26 mouse cellular contexts compared by ENCODE assay signal in the genomic region with DNA sequence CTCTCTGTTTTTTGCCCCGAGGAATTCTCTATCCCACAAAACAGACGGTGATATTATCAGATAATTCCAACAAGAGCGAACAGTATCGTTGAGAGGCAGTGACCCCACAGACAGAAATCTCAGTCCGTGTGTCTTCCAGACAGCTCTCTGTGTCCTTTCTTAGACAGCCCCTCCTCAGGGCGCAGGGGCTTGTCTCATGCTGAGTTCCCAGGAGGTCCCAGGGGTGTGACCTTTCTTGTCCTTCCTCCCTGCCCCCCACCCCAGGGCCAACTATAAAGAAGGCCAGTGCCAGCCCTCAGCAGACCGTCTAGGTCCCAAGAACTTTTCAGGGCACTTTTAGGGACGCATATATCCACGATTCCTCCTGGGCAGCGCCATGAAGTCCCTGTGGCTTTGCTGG. TPM values are rescaled to one million over a fixed set of nuclear protein-coding genes. Genes with fewer than 3 reads are reported as not detected.
DNase-seq lines count a peak whose midpoint lies in the region; ATAC-seq and TF ChIP-seq lines count a peak whose summit lies in the region.
"Had no signal": no experiment of that assay in that cellular context is flagged by ENCODE, and none has a peak within 500 bp of the region (broad histone marks: within the 10 kb centered on the region; RNA-seq: fewer than 3 reads in every experiment).

A gene (plus strand): TSS at position 301 of the 400 bp plus-strand sequence.

- H3K4me1 ChIP-seq in forebrain, embryonic 13.5 days: peaks cover 13% of the 10 kb centered on the region
- peaks cover 17% of the 10 kb centered on the region for H3K4me1 ChIP-seq in forebrain, embryonic 12.5 days
- peaks cover 20% of the 10 kb centered on the region for H3K4me1 ChIP-seq in hindbrain, embryonic 13.5 days (replicated peaks)
- no peaks in the 10 kb centered on the region for H3K4me1 ChIP-seq in hindbrain, embryonic 16.5 days (ENCODE audit: control insufficient read depth, insufficient read depth, low read depth, low read length)
- H3K4me1 ChIP-seq in midbrain, postnatal 0 days (ENCODE audit: insufficient read depth, low read length): no peaks in the 10 kb centered on the region
- no peaks in the 10 kb centered on the region; the same call in 1 of the 2 replicates for H3K4me1 ChIP-seq in midbrain, embryonic 16.5 days (ENCODE audit: control insufficient read depth, insufficient read depth, low read length)

- peaks cover 37% of the 10 kb centered on the region for H3K27me3 ChIP-seq in forebrain, embryonic 13.5 days
- peaks cover 48% of the 10 kb centered on the region for H3K27me3 ChIP-seq in forebrain, embryonic 12.5 days
- H3K27me3 ChIP-seq in hindbrain, embryonic 13.5 days: peaks cover 43% of the 10 kb centered on the region
- peaks cover 11% of the 10 kb centered on the region for H3K27me3 ChIP-seq in hindbrain, embryonic 16.5 days (replicated peaks; ENCODE audit: control insufficient read depth, insufficient read depth, low read length)
- H3K27me3 ChIP-seq in midbrain, postnatal 0 days (ENCODE audit: insufficient read depth, low read length): peaks cover 22% of the 10 kb centered on the region
- H3K27me3 ChIP-seq in midbrain, embryonic 16.5 days (ENCODE audit: control insufficient read depth, insufficient read depth, low read depth, low read length): peaks cover 17% of the 10 kb centered on the region

- no peaks in the 10 kb centered on the region for H3K36me3 ChIP-seq in forebrain, embryonic 13.5 days (ENCODE audit: poor library complexity, severe bottlenecking)
- H3K36me3 ChIP-seq in forebrain, embryonic 12.5 days (replicated peaks): no peaks in the 10 kb centered on the region
- H3K36me3 ChIP-seq in hindbrain, embryonic 13.5 days: no peaks in the 10 kb centered on the region
- no peaks in the 10 kb centered on the region for H3K36me3 ChIP-seq in hindbrain, embryonic 16.5 days (ENCODE audit: control insufficient read depth, insufficient read depth, low read length)
- no peaks in the 10 kb centered on the region for H3K36me3 ChIP-seq in midbrain, postnatal 0 days (ENCODE audit: insufficient read depth, low read length)
- H3K36me3 ChIP-seq in midbrain, embryonic 16.5 days (ENCODE audit: control insufficient read depth, insufficient read depth, low read length): no peaks in the 10 kb centered on the region
- H3K36me3 ChIP-seq: G1E; kidney, embryonic 15.5 days had no signal

- ATAC-seq in forebrain, embryonic 13.5 days: no peak
- no peak for ATAC-seq in forebrain, embryonic 12.5 days (ENCODE audit: low FRiP score)
- no peak for ATAC-seq in hindbrain, embryonic 13.5 days (ENCODE audit: low FRiP score)
- ATAC-seq in hindbrain, embryonic 16.5 days: no peak
- no peak for ATAC-seq in midbrain, postnatal 0 days (ENCODE audit: low FRiP score)
- ATAC-seq in midbrain, embryonic 16.5 days: no peak
- ATAC-seq: Patski had no signal

- H3K9ac ChIP-seq in forebrain, embryonic 13.5 days: no peak within 1 kb of the TSS
- H3K9ac ChIP-seq in forebrain, embryonic 12.5 days: no peak within 1 kb of the TSS
- H3K9ac ChIP-seq in hindbrain, embryonic 13.5 days: no peak within 1 kb of the TSS
- no peak within 1 kb of the TSS for H3K9ac ChIP-seq in hindbrain, embryonic 16.5 days (ENCODE audit: low read depth, low read length)
- no peak within 1 kb of the TSS for H3K9ac ChIP-seq in midbrain, postnatal 0 days (replicated peaks; ENCODE audit: low read length, poor library complexity, severe bottlenecking)
- H3K9ac ChIP-seq in midbrain, embryonic 16.5 days (ENCODE audit: low read depth, low read length): no peak within 1 kb of the TSS
- H3K9ac ChIP-seq: kidney, embryonic 15.5 days had no signal

- no peak within 1 kb of the TSS for H3K4me3 ChIP-seq in forebrain, embryonic 13.5 days
- no peak within 1 kb of the TSS for H3K4me3 ChIP-seq in forebrain, embryonic 12.5 days (replicated peaks)
- H3K4me3 ChIP-seq in hindbrain, embryonic 13.5 days: no peak within 1 kb of the TSS
- no peak within 1 kb of the TSS for H3K4me3 ChIP-seq in hindbrain, embryonic 16.5 days (ENCODE audit: low read length)
- H3K4me3 ChIP-seq in midbrain, postnatal 0 days (ENCODE audit: low read depth, low read length): no peak within 1 kb of the TSS
- no peak within 1 kb of the TSS for H3K4me3 ChIP-seq in midbrain, embryonic 16.5 days (ENCODE audit: low read depth, low read length)
- H3K4me3 ChIP-seq: heart, adult 2 months; left cerebral cortex, adult 2 months had no signal

- 67% methylated on average over 10 of the region's 10 CpGs for WGBS in forebrain, embryonic 13.5 days
- WGBS in forebrain, embryonic 12.5 days: 66% methylated on average over 10 of the region's 10 CpGs
- 61% methylated on average over 10 of the region's 10 CpGs for WGBS in hindbrain, embryonic 13.5 days
- 65% methylated on average over 10 of the region's 10 CpGs for WGBS in hindbrain, embryonic 16.5 days
- WGBS in midbrain, postnatal 0 days: 63% methylated on average over 10 of the region's 10 CpGs
- 63% methylated on average over 10 of the region's 10 CpGs for WGBS in midbrain, embryonic 16.5 days

- H3K4me2 ChIP-seq in forebrain, embryonic 13.5 days: peak within 1 kb of the TSS; percentile 46
- no peak within 1 kb of the TSS for H3K4me2 ChIP-seq in forebrain, embryonic 12.5 days
- H3K4me2 ChIP-seq in hindbrain, embryonic 13.5 days: peak within 1 kb of the TSS; percentile 46
- H3K4me2 ChIP-seq in hindbrain, embryonic 16.5 days (ENCODE audit: low read length): no peak within 1 kb of the TSS; the same call in 1 of the 2 replicates
- 0 out of 2 replicates have a peak within 1 kb of the TSS, but pooled peaks have one; percentile 21 for H3K4me2 ChIP-seq in midbrain, postnatal 0 days (ENCODE audit: low read depth, low read length, poor library complexity, severe bottlenecking)
- H3K4me2 ChIP-seq in midbrain, embryonic 16.5 days (ENCODE audit: low read length): no peak within 1 kb of the TSS; the same call in 1 of the 2 replicates

- DNase-seq in midbrain, postnatal 0 days (ENCODE audit: low spot score): no peak
- DNase-seq in lung, postnatal 14 days: no peak
- DNase-seq: adrenal gland, postnatal 36 days; cerebellum, adult 9-10 months; gastrocnemius, postnatal 25 days; heart, adult 2 months; kidney, adult 11 months; layer of hippocampus, adult 9-11 months; left cerebral cortex, postnatal 4 days; right cerebral cortex, adult 18-20 months; thymus, adult 18-20 months; thymus, postnatal 4 days had no signal

- TF ChIP-seq CTCF in midbrain, postnatal 0 days (IDR thresholded peaks at IDR 0.05): no peak

- no peak within 1 kb of the TSS for H3K27ac ChIP-seq in forebrain, embryonic 13.5 days
- H3K27ac ChIP-seq in forebrain, embryonic 12.5 days: no peak within 1 kb of the TSS
- no peak within 1 kb of the TSS for H3K27ac ChIP-seq in hindbrain, embryonic 13.5 days
- no peak within 1 kb of the TSS for H3K27ac ChIP-seq in hindbrain, embryonic 16.5 days (ENCODE audit: low read depth, low read length)
- no peak within 1 kb of the TSS for H3K27ac ChIP-seq in midbrain, postnatal 0 days (ENCODE audit: low read depth, low read length)
- H3K27ac ChIP-seq in midbrain, embryonic 16.5 days (ENCODE audit: low read length): no peak within 1 kb of the TSS
- H3K27ac ChIP-seq: heart, adult 2 months; kidney, embryonic 15.5 days; left cerebral cortex, adult 2 months; macrophage had no signal

- no peaks in the 10 kb centered on the region for H3K9me3 ChIP-seq in forebrain, embryonic 13.5 days (replicated peaks)
- no peaks in the 10 kb centered on the region for H3K9me3 ChIP-seq in forebrain, embryonic 12.5 days
- no peaks in the 10 kb centered on the region for H3K9me3 ChIP-seq in hindbrain, embryonic 13.5 days
- no peaks in the 10 kb centered on the region for H3K9me3 ChIP-seq in hindbrain, embryonic 16.5 days (ENCODE audit: control insufficient read depth, low read length)
- no peaks in the 10 kb centered on the region for H3K9me3 ChIP-seq in midbrain, postnatal 0 days (ENCODE audit: low read length)
- H3K9me3 ChIP-seq in midbrain, embryonic 16.5 days (replicated peaks; ENCODE audit: control insufficient read depth, low read length, poor library complexity, severe bottlenecking): no peaks in the 10 kb centered on the region
- H3K9me3 ChIP-seq: G1E; kidney, embryonic 15.5 days had no signal

RNA-seq across cellular contexts. Expression of the gene that starts here (rescaled TPM):
- polyA plus RNA-seq in forebrain, embryonic 13.5 days (2015; fragmentation: Nextera tagmentation; extraction: Ambion mirVana): 0.41 and 0.94 TPM in 2 replicates
- polyA plus RNA-seq in forebrain, embryonic 12.5 days (2016; fragmentation: Nextera tagmentation; extraction: Ambion mirVana): 0.17 TPM in 1 of 2 replicates, not detected in the other
- polyA plus RNA-seq in hindbrain, embryonic 13.5 days (2015; fragmentation: Nextera tagmentation; extraction: Ambion mirVana): 0.26 and 0.63 TPM in 2 replicates
- polyA plus RNA-seq in hindbrain, embryonic 16.5 days (2015; fragmentation: Nextera tagmentation; extraction: Ambion mirVana): 4.8 and 5.6 TPM in 2 replicates
- 3.0 and 12.8 TPM in 2 replicates for total RNA-seq in midbrain, postnatal 0 days (2014; rRNA removed)
- polyA plus RNA-seq in midbrain, postnatal 0 days (2015; fragmentation: Nextera tagmentation; extraction: Ambion mirVana): 7.7 and 8.6 TPM in 2 replicates
- polyA plus RNA-seq in midbrain, embryonic 16.5 days (2015; fragmentation: Nextera tagmentation; extraction: Ambion mirVana): 4.7 and 5.0 TPM in 2 replicates
- total RNA-seq: gastrocnemius, postnatal 25 days; heart, adult 2 months; hematopoietic stem cell, adult 5-6 weeks; liver, adult 2 months had no signal
- polyA plus RNA-seq: G1E; large intestine, adult 2 months; liver, adult 2 months; liver, embryonic 16.5 days; macrophage had no signal

Comparison
In these comparisons a context has a peak if more than half of its experiments do, and no peak if none do; other contexts are left out.
1. H3K4me2 ChIP-seq: peak in forebrain, embryonic 13.5 days (single experiment), hindbrain, embryonic 13.5 days (single experiment) and midbrain, postnatal 0 days (single experiment); none in forebrain, embryonic 12.5 days (single experiment), hindbrain, embryonic 16.5 days (single experiment) and midbrain, embryonic 16.5 days (single experiment).